Mouse (Mus musculus) left cerebral cortex, postnatal 25 days (tissue): ENCODE data around the gene Trappc6a. TPM values are rescaled to one million over a fixed set of nuclear protein-coding genes. Genes with fewer than 3 reads are reported as not detected.

Experiments used
- DNase-seq, 2 experiments: peaks; one replicate each; pipeline ENCODE4 v3.0.0; 2022; ENCODE audit warnings: low spot score in 2 of 2, mixed read lengths in 1 of 2
- intact Hi-C: fragments of 180-260 bp; cut with DNase I; formaldehyde crosslinking; loops from one replicate; pipeline ENCODE4 v1.15.1; 2025
- total RNA-seq, 2 experiments: library from RNA; stranded (reverse); gene quantifications; 2 replicates each; pipeline ENCODE4 v1.2.3; 2021

Trappc6a gene
- total RNA-seq, 2 experiments from 2014 or later: 18.4 to 18.8 TPM

DNA sequence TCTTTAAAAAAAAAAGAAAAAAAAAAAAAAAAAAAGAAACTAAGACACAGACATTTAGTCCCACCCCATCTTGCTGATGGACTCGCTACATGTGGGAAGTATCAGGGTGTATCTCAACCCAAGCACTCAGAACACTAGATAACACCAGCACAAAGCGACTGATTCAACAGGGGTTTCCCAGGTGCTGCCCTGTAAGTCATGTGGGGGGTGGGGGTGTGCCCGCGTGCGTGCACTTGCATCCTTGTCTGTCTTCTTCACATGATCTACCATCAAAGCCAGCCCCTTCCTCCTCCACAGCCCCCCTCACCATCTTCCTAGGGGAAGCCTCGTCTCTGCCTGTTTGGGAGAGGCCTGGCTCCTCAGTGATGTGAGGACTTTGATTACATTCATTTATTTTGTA lies 4.2 kb downstream of the Trappc6a start:
- intact Hi-C loops: no loop called here
- DNase-seq: no peak

DNA sequence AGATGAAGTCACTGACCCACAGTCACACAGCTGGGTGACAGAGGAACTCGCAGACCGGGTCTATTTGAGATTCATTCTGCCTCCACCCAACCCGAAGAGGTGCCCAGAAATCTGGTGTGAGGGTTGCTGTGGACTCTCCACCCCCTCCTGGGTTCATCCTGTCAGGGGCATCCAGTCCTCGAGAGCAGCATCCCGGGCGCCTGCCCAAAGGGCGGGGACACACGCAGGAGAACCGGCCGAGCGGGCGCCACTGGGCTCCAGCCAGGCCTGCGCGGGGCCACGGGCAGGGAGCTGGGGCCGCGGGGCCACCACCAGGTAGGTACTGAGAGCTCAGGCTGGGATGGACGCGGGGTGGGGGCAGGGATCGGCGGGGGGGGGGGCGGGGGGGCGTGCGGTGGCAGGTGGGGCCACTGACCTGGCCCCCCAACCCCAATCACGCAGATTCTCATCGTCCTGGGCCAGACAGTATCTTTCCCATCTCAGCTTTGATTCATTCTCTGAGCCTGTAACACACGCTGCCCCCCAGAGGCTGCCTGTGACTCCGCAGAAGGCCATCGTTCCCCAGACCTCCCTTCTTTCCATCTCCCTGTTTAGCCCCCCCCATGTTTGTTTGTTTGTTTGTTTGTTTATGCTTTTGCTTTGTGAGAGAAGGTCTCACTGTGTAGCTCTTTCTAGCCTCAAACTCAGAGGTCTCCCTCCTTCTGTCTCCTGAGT lies 9.6 kb downstream of the Trappc6a start, which contains the start of gene Nkpd1:
Nkpd1 (plus strand) TSS at position 187 of the 714 bp plus-strand sequence.
- no peak for DNase-seq
- intact Hi-C loops: no loop called here

DNA sequence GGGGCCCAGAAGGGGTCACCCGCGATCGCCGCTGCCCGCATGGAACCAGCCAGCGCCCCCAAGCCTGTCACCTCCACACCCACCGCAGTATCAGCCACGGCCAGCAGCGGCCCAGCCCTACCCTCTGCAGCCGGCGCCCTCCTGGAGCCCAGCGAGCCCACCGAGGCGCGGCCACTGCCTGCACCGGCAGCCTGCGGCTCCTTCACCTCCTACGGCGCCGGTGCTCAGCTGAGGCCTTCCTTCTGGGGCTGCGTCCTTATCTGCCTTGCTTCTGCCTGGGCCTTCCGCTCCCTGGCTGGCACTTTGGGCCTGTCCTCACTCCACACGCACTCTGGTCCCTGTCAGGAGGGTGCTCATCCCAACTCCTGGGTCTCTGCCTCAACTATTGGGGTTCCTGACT lies 11.8 kb downstream of the Trappc6a start:
- intact Hi-C loops: no loop called here
- no peak for DNase-seq

DNA sequence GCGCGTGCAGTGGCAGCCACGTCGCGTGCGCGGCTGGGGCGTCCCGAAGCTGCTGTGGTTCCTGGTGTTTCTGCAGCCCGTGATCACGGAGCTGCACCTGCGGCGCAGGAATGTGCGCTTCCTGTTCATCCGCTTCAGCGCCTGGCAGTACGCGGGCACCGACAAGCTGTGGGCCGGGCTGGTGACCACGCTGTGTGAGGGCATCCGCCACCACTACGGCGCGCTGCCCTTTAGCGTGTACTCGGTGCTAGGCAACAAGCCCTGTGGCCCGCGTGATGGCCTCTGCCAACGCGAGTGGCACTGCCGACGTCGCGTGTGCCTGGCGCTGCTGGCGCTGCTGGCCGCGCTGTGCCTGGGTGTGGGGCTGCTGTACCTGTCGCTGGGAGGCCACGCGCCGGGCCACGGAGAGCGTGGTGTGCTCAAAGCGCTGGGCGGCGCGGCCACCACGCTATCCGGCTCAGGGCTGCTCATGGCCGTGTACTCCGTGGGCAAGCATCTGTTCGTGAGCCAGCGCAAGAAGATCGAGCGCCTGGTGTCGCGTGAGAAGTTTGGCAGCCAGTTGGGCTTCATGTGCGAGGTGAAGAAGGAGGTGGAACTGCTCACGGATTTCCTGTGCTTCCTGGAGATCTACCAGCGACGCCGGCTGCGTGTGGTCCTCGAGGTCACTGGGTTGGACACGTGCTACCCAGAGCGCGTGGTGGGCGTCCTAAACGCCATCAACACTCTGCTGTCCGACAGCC lies 15.0 kb downstream of the Trappc6a start:
- DNase-seq: no peak
- intact Hi-C loops: no loop called here

DNA sequence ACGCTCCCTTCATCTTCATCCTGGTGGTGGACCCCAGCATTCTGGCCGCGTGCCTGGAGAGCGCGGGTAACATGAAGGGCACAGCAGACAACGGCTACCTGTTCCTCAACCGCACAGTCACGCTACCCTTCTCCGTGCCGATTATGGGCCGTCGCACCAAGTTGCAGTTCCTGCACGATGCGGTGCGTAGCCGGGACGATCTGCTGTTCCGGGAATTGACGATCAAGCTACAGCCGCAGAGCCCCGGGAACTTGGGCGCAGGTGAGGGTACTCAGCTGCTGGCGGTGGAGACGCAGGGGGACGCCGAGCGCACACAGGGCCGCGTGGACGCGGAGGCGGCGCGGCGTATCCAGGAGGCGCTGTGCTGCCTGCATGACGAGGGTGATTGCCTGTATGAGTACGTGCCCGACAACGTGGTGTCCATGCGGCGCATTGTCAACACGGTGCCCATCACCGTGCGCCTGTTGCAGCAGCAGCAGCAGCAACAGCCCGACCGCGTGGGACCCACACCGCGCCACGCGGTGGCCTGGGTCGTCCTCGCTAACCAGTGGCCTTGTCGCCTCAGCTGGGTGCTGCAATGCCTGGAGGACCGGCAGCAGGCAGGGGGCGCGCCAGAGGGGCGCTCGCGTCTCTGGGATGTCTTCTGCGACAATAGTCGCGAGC lies 15.7 kb downstream of the Trappc6a start:
- peak; percentile 69 to 70 for DNase-seq
- intact Hi-C loops: no loop called here

DNA sequence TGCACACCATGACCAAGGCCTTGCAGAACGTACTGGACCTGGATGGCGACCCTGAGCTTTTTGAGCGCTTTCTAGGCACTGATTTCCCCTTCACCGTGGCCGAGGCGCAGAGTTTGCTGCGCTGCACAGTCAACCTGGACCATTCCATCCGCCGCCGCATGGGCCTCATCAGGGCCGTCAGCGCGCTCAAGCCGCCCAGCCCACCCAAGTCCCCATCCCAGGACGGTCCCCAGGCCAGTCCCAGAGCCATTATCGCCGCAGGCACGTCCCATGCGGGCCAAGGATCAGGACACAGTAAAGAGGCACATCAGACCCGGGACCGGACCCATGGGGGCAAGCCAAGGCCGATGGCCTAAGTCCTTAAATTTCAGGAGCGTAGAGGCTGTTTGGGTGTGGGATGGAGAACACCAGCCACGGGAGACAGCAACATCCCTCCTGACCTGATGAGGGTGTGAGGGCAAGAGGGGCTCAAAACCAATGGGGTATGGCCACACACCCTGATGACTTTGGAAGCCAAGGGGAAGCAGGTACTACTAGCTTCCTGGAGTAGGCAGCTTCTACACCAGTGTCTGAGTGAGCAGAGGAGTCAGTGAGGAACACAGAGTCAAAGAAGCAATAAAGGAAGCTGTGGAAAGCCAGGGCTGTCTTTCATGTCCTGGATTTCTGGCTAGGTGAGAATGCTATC lies 16.4 kb downstream of the Trappc6a start:
- intact Hi-C loops: no loop called here

DNA sequence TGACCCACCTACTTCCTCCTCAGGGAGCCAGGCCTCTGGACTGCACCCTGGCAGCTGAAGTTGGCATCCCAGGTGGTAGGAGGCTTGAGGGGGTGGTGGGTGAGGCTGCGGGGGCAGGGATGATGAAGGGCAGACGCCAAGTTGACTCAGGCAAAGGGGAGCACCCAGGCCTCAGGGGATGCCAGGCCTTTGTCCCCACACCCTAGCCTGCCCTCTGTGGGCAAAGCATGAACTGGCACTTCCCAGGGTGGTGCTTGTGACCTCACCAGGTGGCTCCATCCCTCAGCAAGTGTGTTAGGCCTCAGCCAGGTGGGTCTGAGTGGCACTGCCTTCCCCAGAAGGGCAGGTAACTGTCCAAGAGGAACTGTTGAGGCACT lies 16.9 kb downstream of the Trappc6a start:
- intact Hi-C loops: no loop called here
- no peak for DNase-seq

More for the DNA sequence above, 16.4 kb downstream of the Trappc6a start:
- no peak for DNase-seq

DNA sequence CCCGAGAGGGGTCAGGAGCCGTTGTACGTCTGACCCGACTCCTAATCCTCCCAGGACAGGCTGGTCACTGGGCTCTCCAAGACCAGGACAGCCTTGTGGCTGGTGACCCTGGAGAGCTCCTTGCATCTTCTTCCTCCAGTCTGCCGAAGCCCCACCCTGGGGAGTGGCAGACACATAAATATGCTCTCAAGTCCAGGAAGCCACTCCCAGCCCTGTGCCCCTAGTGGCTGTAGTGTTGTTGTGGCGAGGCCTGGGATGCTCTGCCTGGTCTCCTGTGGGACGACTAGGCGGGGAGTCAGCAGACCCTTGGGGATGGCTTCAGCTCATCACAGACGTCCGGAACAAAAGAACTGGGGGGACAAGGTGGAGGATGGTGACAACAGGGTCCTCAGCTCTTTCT lies 22.9 kb downstream of the Trappc6a start:
- intact Hi-C loops: no loop called here
- DNase-seq: no peak

DNA sequence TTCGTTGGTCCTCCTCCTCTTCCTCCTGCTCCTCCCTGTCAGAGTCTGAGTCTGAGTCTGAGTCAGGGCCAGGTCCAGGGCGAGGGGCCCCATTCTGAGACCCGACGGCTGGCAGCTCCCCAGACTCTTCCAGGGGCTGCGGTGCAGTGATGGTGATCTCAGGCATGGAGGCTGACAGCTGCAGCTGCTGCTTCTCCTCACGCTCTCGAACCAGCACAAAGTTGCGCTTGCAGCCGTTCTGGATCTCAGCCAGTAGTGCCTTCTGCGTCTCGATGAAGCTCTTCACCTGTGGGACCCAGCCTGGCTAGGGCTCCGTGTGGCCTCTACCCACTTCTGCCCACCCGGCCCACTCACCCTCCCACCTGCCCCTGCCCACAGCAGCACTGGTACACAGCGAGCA lies 24.0 kb downstream of the Trappc6a start:
- DNase-seq: no peak
- intact Hi-C loops: no loop called here

DNA sequence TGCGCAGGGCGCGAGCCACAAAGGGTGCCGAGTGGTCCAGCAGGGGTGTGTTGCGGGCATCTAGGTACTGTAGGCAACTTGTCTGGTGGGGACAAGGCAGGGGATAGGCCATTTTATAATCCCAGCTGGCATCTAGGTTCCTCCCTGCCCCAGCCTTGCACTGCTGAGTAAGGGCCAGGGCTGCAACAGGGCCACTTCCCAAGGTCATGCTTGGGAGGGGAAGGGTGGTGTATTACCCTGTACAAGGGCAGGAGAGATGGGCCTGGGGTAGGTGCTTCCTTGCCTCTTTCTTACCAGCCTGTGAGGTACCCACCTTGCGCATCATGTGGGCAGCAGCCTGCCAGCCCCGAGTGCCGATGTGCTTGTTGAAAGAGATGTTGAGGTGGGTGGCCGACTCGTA lies 26.5 kb downstream of the Trappc6a start:
- DNase-seq: no peak

DNA sequence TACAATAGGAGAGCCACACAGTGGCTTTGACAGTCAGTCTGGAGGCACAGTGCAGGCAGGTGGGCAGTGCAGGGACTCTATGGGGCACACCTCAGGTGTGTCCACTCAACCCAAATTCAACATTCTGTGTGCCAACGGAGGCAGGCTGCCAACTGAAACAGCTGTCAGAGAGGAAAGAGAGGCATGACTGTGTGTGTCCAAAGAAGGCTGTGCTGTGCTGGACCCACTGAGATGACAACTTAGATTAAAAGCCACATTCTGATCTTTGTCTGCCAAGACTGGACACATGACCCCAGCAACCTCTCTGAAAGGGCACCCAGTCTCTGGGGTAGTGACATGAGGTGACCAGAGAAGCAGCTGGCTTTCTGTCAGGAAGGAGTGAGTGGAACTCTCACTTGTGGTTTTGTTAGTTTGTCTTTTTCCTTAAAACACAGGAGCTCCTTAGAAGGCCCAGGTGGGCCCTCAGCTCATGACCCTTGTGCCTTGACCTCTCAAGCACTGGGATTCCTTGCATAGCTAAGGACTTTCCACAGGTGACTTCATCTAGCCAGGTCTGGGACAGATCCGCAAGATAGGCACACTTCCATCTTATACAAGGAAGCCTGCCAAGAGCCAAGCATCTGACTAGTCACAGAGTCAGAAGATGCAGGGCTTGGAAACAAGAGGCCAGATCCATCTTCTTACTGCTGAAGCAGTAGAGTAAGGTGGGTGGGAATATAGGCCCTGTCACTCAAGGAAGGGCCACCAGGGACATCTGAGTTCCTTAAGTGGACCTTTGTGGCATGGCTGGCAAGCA lies 32.8 kb downstream of the Trappc6a start:
- intact Hi-C loops: no loop called here
- no peak for DNase-seq

More for the DNA sequence above, 26.5 kb downstream of the Trappc6a start:
- intact Hi-C loops: no loop called here

DNA sequence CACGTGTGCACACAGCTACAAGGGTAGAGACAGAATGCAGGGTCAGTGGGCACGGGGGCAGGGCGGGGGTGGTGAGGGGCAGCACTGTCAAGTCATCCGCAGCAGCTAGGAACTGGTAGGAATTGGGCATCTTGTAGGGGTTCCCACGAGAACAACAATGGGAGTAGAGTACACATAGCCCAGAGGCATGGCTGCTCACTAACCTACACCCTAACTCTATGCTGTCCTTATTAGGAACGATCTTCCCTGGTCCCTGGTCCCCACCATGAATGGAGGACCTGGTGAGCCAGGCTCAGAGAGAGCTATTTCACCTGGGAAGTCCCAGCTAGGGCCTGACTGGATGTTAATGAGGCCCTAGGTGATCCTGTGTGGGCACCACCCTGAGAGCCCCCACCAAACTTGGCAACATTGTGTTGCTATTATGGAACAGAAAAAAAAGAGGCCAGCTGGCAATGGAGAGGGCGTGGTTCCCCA lies 33.5 kb downstream of the Trappc6a start:
- intact Hi-C loops: no loop called here
- no peak for DNase-seq

DNA sequence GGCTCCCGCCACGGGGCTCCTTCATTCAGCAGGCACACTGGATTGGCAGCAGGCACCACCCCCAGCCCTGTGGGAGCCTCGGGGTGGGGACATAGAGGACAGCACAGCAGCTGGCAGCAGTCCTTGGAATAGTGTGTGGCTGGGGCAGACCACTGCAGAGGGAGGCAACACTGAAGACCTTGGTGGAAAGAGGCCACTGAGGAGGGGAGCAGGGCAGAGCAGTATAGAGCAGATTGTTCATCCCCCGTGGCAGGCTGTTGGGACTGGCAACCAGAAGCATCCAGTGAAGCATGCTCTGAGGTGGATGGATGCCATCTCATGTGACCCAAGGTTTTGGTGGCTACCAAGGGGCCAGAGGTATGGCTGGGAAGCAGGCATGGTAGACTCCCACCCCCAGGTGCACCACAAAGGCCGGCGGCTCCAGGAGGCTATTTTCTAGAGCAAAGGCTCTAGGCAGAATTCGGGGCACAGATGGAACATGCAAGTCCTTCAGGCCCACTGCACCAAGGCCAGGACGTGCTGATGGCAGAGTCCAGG lies 34.0 kb downstream of the Trappc6a start:
- DNase-seq: peak in 1 of 2 experiments; percentile 42
- intact Hi-C loops: no loop called here

DNA sequence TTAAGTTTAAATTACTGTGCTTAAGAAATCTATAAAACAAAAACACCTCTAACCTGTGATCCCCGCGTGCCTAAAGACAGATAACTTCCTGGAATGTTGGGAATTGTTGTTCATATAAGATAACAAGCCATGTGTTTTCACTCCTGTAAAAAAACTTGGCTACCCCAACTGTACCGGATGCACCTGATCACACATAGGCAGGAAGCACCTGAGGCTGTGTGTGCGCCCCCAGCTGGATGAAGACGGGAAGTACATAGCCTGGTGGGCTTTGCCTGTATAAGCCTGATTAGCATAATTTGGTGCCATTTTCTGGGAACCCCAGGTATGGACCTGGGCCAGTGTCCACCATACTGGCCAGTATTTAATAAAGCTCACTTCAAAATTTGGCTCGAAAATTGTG lies 35.4 kb downstream of the Trappc6a start:
- no peak for DNase-seq
- intact Hi-C loops: no loop called here

DNA sequence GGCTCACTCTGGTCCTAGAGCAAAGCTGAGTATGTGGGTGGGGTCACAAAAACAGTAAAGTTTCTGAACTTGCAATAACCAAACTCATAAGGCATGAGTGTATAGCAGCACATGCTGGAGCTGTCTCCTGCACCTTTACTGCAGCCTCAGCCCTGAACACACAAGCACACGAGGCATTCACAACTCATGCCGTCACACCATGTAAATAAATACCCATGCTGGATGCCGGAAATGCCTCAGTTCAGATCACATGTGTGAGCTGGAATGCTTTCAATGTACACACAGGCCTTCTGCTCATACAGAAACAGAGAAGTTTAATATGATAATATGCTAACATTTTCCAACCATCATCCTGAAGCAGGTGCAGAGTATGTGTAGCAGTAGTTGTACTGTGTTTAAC lies 37.8 kb downstream of the Trappc6a start:
- DNase-seq: no peak
- intact Hi-C loops: no loop called here

DNA sequence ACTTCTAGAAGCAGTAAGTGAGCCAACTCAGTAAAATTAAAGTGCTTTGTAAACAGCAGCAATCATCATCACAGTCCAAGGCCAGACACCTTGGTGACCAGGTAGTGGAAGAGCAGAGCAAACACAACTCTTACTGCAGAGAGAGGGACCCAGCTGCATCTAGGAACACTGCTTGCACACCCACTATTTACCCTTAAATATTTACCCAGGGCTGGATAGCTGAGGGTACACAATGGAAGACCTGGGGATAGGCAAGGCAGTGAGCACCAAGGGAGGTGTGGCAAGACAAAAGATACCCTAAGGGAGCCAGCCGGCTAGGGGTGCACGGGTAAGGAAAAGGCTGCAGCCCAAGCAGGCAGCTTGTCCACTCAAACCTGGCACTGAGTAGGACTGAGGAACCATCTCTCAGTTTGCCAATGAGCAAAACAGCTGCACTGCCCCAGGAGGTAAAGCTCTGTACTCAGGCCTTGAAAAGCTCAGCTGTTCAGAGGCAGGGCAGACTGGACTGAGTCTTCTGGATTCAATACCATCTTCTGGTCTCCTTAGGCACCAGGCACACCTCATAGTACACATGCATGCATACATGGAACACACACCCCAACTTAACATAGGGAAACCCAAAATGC lies 39.3 kb downstream of the Trappc6a start:
- no peak for DNase-seq
- intact Hi-C loops: no loop called here

DNA sequence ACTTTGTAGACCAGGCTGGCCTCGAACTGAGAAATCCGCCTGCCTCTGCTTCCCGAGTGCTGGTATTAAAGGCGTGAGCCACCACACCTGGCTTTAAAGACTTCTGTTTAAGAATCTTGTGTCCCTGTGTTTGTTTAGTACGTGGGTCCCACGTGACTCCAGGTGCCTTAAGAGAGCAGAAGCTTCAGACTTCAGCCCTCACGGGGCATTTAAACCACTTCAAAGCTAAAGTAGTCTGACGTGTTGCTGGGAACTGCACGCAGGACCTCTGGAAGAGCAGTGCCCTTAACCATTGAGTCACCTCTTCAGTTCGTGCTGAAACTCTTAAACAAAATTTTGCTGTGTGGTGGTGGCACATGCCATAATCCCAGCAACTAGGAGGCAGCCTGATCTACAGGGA lies 41.2 kb downstream of the Trappc6a start:
- no peak for DNase-seq
- intact Hi-C loops: no loop called here

DNA sequence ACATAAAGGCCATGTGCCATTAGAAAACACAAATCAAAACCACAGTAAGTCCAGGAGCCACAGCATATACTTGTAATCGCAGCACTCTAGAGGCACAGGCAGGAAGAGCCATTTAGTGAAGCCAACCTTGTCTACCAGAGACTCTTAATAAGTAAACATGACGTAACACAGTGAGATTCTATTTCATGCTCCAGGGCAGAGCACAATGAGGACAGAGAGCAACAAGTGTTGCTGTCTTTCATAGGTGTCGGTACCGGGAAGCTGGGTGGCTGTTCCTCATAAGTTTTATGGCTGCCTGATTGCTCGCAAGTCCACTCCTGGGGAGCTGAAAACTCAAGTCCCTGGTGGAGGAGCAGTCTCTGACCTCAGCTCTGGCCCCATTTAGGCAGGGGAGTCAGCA lies 43.4 kb downstream of the Trappc6a start:
- DNase-seq: no peak
- intact Hi-C loops: no loop called here

DNA sequence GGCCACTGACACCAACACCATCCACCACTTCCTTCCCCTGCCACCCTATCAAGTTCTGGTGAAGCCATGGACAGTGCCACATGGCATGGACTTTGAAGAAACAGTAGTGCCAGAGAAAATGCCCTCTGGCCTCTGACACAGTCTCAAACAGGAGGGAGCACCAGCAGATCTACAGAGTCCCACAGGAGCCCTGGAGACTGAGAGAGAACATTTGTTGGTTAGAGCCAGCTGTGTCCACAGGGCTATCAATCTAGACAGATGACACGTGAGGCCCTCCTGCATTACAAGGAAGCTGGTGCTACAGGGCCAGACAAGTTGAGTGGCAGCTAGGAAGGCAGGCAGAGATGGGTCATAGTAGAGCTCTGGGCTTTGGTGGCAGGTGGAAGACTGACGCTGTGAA lies 44.2 kb downstream of the Trappc6a start:
- intact Hi-C loops: no loop called here
- no peak for DNase-seq
